Mouse (Mus musculus) spleen, adult 2 months (tissue): Measurements from ENCODE around the gene Gpm6a. TPM values are rescaled to one million over a fixed set of nuclear protein-coding genes. Genes with fewer than 3 reads are reported as not detected.

ENCODE experiments used
- DNase-seq, 2 experiments: peaks; one replicate each; pipeline versions ENCODE4 v3.0.0 to v3.0.0-alpha.2; 2012 to 2021; ENCODE audit warnings: low spot score in 2 of 2, low read depth in 1 of 2
- H3K27ac ChIP-seq: fragments of 200-500 bp; 2 replicates; pipeline ENCODE4 v1.5.1; 2012; ENCODE audit warnings: low read length, inconsistent platforms; ENCODE audit not compliant: insufficient read depth
- H3K27me3 ChIP-seq: fragments of 200-500 bp; 2 replicates; pipeline ENCODE4 v1.6.1; 2012; ENCODE audit warnings: mild to moderate bottlenecking, moderate library complexity, low read length, inconsistent platforms; ENCODE audit not compliant: control insufficient read depth, insufficient read depth
- H3K36me3 ChIP-seq: fragments of 200-500 bp; 2 replicates; pipeline ENCODE4 v1.6.1; 2012; ENCODE audit warnings: mild to moderate bottlenecking, low read length, inconsistent platforms; ENCODE audit not compliant: control insufficient read depth, insufficient read depth
- H3K4me1 ChIP-seq: fragments of 200-500 bp; 2 replicates; pipeline ENCODE4 v1.6.1; 2011; ENCODE audit warnings: inconsistent platforms; ENCODE audit not compliant: control insufficient read depth, insufficient read depth, insufficient read length
- H3K4me3 ChIP-seq: fragments of 200-500 bp; 2 replicates; pipeline ENCODE4 v1.5.1; 2011; ENCODE audit warnings: mild to moderate bottlenecking, inconsistent platforms; ENCODE audit not compliant: insufficient read depth, insufficient read length; ENCODE audit errors: extremely low read depth
- CTCF ChIP-seq: fragments of 200-500 bp; IDR thresholded peaks from 2 replicates; pipeline ENCODE4 v1.5.1; 2011; ENCODE audit warnings: mild to moderate bottlenecking, inconsistent platforms; ENCODE audit not compliant: insufficient read depth, insufficient read length, insufficient replicate concordance; ENCODE audit errors: extremely low read depth
- POLR2A ChIP-seq: fragments of 200-500 bp; IDR thresholded peaks from 2 replicates; pipeline ENCODE4 v1.6.1; 2011; ENCODE audit warnings: low read depth, low read length, inconsistent platforms
- WGBS: fragments of 180-500 bp; shearing (Covaris S2); methylation state at CpG from one replicate; pipeline ENCODE4 v1.1.7; 2018; 5-methylcytosine and 5-hydroxymethylcytosine counted together
- polyA plus RNA-seq: library from polyadenylated mRNA; depleted of rRNA; stranded (reverse); fragments of >200 nt; gene quantifications from 2 replicates; pipeline ENCODE4 v1.2.3, GENCODE M21; 2012; rRNA removed

Gene Gpm6a
- 0.39 and 0.44 TPM in 2 replicates for polyA plus RNA-seq

GRCm38 (mm10) chr8:54954741-54955455 is at the start of gene Gpm6a:
Gpm6a (plus strand) TSS chr8:54954843.
- no peaks in the 10 kb centered on the region for H3K27me3 ChIP-seq
- H3K4me1 ChIP-seq, result no peaks in the 10 kb centered on the region
- no peak for TF ChIP-seq POLR2A
- TF ChIP-seq CTCF, result no peak
- H3K27ac ChIP-seq, result no peak within 1 kb of the TSS
- DNase-seq, result no peak
- 57% methylated on average over 13 of the region's 13 CpGs for WGBS
- no peak within 1 kb of the TSS for H3K4me3 ChIP-seq
- no peaks in the 10 kb centered on the region for H3K36me3 ChIP-seq

GRCm38 (mm10) chr8:54912891-54913290 is 41.8 kb upstream of the Gpm6a start:
- Histone ChIP-seq H3K36me3 (no peaks in the 10 kb centered on the region), H3K27ac (no peak overlapping the region), H3K27me3 (no peaks in the 10 kb centered on the region), H3K4me1 (no peaks in the 10 kb centered on the region), H3K4me3 (no peak overlapping the region)
- no peak for DNase-seq
- WGBS, result 88% methylated on average over 2 of the region's 2 CpGs
- TF ChIP-seq POLR2A (no peak), CTCF (no peak)

- Histone ChIP-seq H3K36me3 (no peaks in the 10 kb centered on the region), H3K27ac (no peak overlapping the region), H3K27me3 (no peaks in the 10 kb centered on the region), H3K4me1 (no peaks in the 10 kb centered on the region), H3K4me3 (no peak overlapping the region)
- DNase-seq, result no peak
- TF ChIP-seq CTCF (no peak), POLR2A (no peak)
- WGBS, result 72% methylated on average over 9 of the region's 9 CpGs
These were observed 36.9 kb upstream of the Gpm6a start for GRCm38 (mm10) chr8:54917710-54918109.

- Histone ChIP-seq H3K27ac (no peak overlapping the region), H3K4me1 (no peaks in the 10 kb centered on the region), H3K4me3 (no peak overlapping the region), H3K36me3 (no peaks in the 10 kb centered on the region), H3K27me3 (no peaks in the 10 kb centered on the region)
- no peak for DNase-seq
- 67% methylated on average over 2 of the region's 2 CpGs for WGBS
- TF ChIP-seq CTCF (no peak), POLR2A (no peak)
These were observed 32.3 kb upstream of the Gpm6a start for GRCm38 (mm10) chr8:54922160-54922855.

GRCm38 (mm10) chr8:54924936-54925335 is 29.7 kb upstream of the Gpm6a start:
- DNase-seq, result no peak
- Histone ChIP-seq H3K27ac (no peak overlapping the region), H3K4me1 (no peaks in the 10 kb centered on the region), H3K4me3 (no peak overlapping the region), H3K27me3 (no peaks in the 10 kb centered on the region), H3K36me3 (no peaks in the 10 kb centered on the region)
- 85% methylated on average over 3 of the region's 3 CpGs for WGBS
- TF ChIP-seq POLR2A, result no peak
- no peak for TF ChIP-seq CTCF

GRCm38 (mm10) chr8:54932306-54932705 is 22.3 kb upstream of the Gpm6a start:
- Histone ChIP-seq H3K36me3 (no peaks in the 10 kb centered on the region), H3K4me3 (no peak overlapping the region), H3K4me1 (no peaks in the 10 kb centered on the region), H3K27ac (no peak overlapping the region), H3K27me3 (no peaks in the 10 kb centered on the region)
- no peak for DNase-seq
- no peak for TF ChIP-seq CTCF
- TF ChIP-seq POLR2A, result no peak
- WGBS, result 78% methylated on average over 2 of the region's 2 CpGs

- Histone ChIP-seq H3K27me3 (no peaks in the 10 kb centered on the region), H3K4me3 (no peak overlapping the region), H3K27ac (no peak overlapping the region), H3K36me3 (no peaks in the 10 kb centered on the region), H3K4me1 (no peaks in the 10 kb centered on the region)
- TF ChIP-seq CTCF (no peak), POLR2A (no peak)
- whole genome bisulfite sequencing, result 81% methylated on average over 2 of the region's 2 CpGs
- DNase-seq, result no peak
These were observed 1.3 kb upstream of the Gpm6a start for GRCm38 (mm10) chr8:54953351-54953750.
